Mouse (Mus musculus): ENCODE results near the gene Msantd2. TPM values are rescaled to one million over a fixed set of nuclear protein-coding genes. Genes with fewer than 3 reads are reported as not detected.

The Msantd2 gene
- polyA plus RNA-seq (2012; rRNA removed) = 40.6 and 40.7 TPM in 2 replicates

DNA sequence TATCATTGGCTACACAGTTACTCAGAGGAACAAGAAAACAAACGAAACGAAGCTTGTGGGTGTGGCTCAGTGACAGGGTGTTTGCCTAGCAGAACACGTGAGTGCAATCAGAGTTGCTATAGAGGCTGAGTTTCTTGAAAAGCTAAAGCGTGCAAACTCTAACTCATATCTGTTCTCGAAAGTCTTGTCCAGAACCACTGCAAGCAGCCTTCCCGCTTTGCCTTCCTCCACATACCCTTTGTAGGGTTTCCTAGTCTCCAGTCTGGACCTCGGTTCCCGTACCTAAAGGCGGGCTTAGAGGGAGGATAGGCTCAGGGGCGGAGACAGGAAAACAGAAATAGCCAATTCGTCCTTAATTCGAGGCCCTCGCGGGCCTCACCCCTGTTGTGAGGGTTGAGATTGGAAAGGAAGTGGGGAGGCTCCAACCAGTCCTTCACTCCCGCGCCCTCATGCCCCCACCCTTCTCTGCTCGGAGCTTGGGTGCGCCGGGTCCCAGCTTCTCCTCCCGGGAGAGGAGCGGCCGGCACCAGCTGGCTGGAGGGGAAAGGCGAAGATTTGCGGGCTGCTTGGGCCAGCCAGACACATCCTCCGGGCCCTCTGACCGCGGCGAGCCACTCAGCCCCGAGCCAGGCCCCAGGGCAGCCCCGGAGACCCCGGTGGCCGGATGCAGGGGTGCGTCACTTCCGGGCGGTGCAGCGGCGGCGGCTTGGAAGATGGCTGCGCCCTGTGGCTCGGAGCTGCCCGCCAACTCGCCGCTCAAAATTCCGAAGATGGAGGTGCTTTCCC, at the start of gene Msantd2:
Gene Msantd2 (plus strand): TSS at position 709 of the 786 bp plus-strand sequence.
- DNase-seq = peak; percentile 89 to 93
- H3K27ac ChIP-seq (ENCODE audit: insufficient read depth, low read length) = peak within 1 kb of the TSS; percentile 98
- H3K27me3 ChIP-seq (ENCODE audit: control insufficient read depth, insufficient read depth, low read length) = no peaks in the 10 kb centered on the region
- no peaks in the 10 kb centered on the region; the same call in 1 of the 2 replicates for H3K4me1 ChIP-seq (ENCODE audit: control insufficient read depth, insufficient read depth, low read length)
- TF ChIP-seq CTCF (IDR thresholded peaks at IDR 0.05; ENCODE audit: borderline replicate concordance, insufficient read depth, low read depth, low read length) = no peak
- TF ChIP-seq POLR2A (IDR thresholded peaks at IDR 0.05; ENCODE audit: borderline replicate concordance, insufficient read depth, low read length) = peak; percentile 77
- H3K4me3 ChIP-seq (replicated peaks; ENCODE audit: insufficient read depth, low read depth, low read length) = peak within 1 kb of the TSS; percentile 86
- 1% methylated on average over 44 of the region's 44 CpGs for WGBS

DNA sequence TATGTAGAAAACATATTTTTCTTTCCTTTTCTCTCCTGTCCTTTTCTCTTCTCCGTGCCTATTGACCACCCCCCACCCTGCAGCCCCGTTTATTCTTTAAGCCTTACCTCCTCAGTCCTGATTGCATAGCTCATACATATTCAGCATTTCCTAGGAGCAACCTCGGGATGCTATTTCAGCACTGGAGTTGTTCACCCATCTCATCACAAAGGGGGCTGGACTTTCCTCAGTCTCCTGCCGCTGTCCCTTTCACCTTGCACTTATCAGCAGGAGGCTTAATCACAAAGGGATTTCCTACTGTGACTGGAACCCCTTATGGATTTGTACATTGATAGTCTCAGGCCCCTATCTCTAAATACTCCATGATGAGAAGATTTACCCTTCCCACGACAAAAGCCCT, 36.7 kb upstream of the Msantd2 start:
- no peak for TF ChIP-seq CTCF (IDR thresholded peaks at IDR 0.05; ENCODE audit: borderline replicate concordance, insufficient read depth, low read depth, low read length)
- no peak for TF ChIP-seq POLR2A (IDR thresholded peaks at IDR 0.05; ENCODE audit: borderline replicate concordance, insufficient read depth, low read length)
- Histone ChIP-seq H3K27ac (ENCODE audit: insufficient read depth, low read length) (no peak overlapping the region), H3K27me3 (ENCODE audit: control insufficient read depth, insufficient read depth, low read length) (no peaks in the 10 kb centered on the region), H3K4me1 (ENCODE audit: control insufficient read depth, insufficient read depth, low read length) (peaks cover 3% of the 10 kb centered on the region; the same call in 1 of the 2 replicates), H3K4me3 (replicated peaks; ENCODE audit: insufficient read depth, low read depth, low read length) (no peak overlapping the region)
- DNase-seq = no peak
- 31% methylated on average over 5 of the region's 5 CpGs for WGBS

DNA sequence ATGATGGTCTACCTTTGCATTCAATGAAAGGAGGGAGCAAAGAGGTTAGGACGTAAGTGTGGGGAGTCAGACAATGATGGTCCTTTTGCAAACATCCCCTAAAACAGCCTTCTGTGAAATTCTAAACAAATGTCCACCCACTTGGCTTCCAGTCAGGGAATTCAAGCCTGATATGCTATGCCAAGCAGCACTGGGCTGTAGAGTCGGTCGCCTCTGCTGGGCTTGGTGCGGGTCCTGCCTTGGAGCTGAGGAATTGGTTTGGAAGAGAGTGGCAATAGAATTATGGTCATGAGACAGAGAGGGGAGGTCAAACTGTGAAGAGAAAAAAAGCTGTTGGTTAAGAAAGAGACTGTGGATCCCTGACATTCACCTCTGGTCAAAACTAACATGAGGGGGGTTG, 35.8 kb upstream of the Msantd2 start:
- 57% methylated on average over 4 of the region's 4 CpGs for WGBS
- TF ChIP-seq CTCF (IDR thresholded peaks at IDR 0.05; ENCODE audit: borderline replicate concordance, insufficient read depth, low read depth, low read length) = no peak
- TF ChIP-seq POLR2A (IDR thresholded peaks at IDR 0.05; ENCODE audit: borderline replicate concordance, insufficient read depth, low read length) = no peak
- DNase-seq = no peak
- Histone ChIP-seq H3K4me1 (ENCODE audit: control insufficient read depth, insufficient read depth, low read length) (peaks cover 3% of the 10 kb centered on the region; the same call in 1 of the 2 replicates), H3K27me3 (ENCODE audit: control insufficient read depth, insufficient read depth, low read length) (no peaks in the 10 kb centered on the region), H3K4me3 (replicated peaks; ENCODE audit: insufficient read depth, low read depth, low read length) (no peak overlapping the region), H3K27ac (ENCODE audit: insufficient read depth, low read length) (no peak overlapping the region)

- Histone ChIP-seq H3K4me1 (ENCODE audit: control insufficient read depth, insufficient read depth, low read length) (peaks cover 3% of the 10 kb centered on the region; the same call in 1 of the 2 replicates), H3K27me3 (ENCODE audit: control insufficient read depth, insufficient read depth, low read length) (no peaks in the 10 kb centered on the region), H3K4me3 (replicated peaks; ENCODE audit: insufficient read depth, low read depth, low read length) (no peak overlapping the region), H3K27ac (ENCODE audit: insufficient read depth, low read length) (no peak overlapping the region)
- TF ChIP-seq POLR2A (IDR thresholded peaks at IDR 0.05; ENCODE audit: borderline replicate concordance, insufficient read depth, low read length) (no peak), CTCF (IDR thresholded peaks at IDR 0.05; ENCODE audit: borderline replicate concordance, insufficient read depth, low read depth, low read length) (no peak)
- WGBS = 61% methylated on average over 6 of the region's 6 CpGs
- no peak for DNase-seq
Measured at GRCm38 (mm10) chr9:37454011-37454492, 35.1 kb upstream of the Msantd2 start.

GRCm38 (mm10) chr9:37454991-37455390, 34.1 kb upstream of the Msantd2 start:
- no peak for TF ChIP-seq CTCF (IDR thresholded peaks at IDR 0.05; ENCODE audit: borderline replicate concordance, insufficient read depth, low read depth, low read length)
- no peak for TF ChIP-seq POLR2A (IDR thresholded peaks at IDR 0.05; ENCODE audit: borderline replicate concordance, insufficient read depth, low read length)
- H3K27me3 ChIP-seq (ENCODE audit: control insufficient read depth, insufficient read depth, low read length) = no peaks in the 10 kb centered on the region
- H3K27ac ChIP-seq (ENCODE audit: insufficient read depth, low read length) = no peak overlapping the region
- peaks cover 3% of the 10 kb centered on the region; the same call in 1 of the 2 replicates for H3K4me1 ChIP-seq (ENCODE audit: control insufficient read depth, insufficient read depth, low read length)
- no peak overlapping the region for H3K4me3 ChIP-seq (replicated peaks; ENCODE audit: insufficient read depth, low read depth, low read length)
- WGBS = 87% methylated on average over 3 of the region's 3 CpGs
- DNase-seq = no peak

- DNase-seq = no peak
- WGBS = 25% methylated on average over 8 of the region's 8 CpGs
- H3K27ac ChIP-seq (ENCODE audit: insufficient read depth, low read length) = no peak overlapping the region
- no peaks in the 10 kb centered on the region; the same call in 1 of the 2 replicates for H3K27me3 ChIP-seq (ENCODE audit: control insufficient read depth, insufficient read depth, low read length)
- H3K4me1 ChIP-seq (ENCODE audit: control insufficient read depth, insufficient read depth, low read length) = peaks cover 6% of the 10 kb centered on the region; the same call in 1 of the 2 replicates
- no peak for TF ChIP-seq CTCF (IDR thresholded peaks at IDR 0.05; ENCODE audit: borderline replicate concordance, insufficient read depth, low read depth, low read length)
- no peak for TF ChIP-seq POLR2A (IDR thresholded peaks at IDR 0.05; ENCODE audit: borderline replicate concordance, insufficient read depth, low read length)
- H3K4me3 ChIP-seq (replicated peaks; ENCODE audit: insufficient read depth, low read depth, low read length) = no peak overlapping the region
Measured at GRCm38 (mm10) chr9:37455868-37456267, 33.3 kb upstream of the Msantd2 start.

DNA sequence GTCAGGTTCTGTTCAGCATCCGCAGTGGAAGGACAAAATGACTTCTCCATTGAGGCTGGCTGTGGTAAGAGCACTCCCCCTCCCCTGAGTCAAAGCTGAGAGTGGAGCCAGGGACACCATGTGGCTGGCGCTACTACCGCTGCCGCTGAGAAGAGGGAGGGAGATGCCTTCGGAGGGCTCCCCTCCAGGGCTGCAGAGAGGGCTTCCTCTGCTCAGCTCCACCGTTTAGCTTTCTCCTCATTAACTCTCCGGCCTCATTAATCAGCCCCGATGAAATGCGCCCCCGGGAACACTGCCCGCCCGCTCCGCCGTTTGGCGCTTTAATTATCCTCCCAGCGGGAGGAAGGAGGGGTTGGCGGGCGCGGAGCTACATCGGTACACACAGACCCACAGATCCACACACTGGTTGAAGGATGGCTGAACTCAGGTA, 32.6 kb upstream of the Msantd2 start:
- Histone ChIP-seq H3K27me3 (ENCODE audit: control insufficient read depth, insufficient read depth, low read length) (no peaks in the 10 kb centered on the region; the same call in 1 of the 2 replicates), H3K4me3 (replicated peaks; ENCODE audit: insufficient read depth, low read depth, low read length) (peak overlapping the region; percentile 7), H3K4me1 (ENCODE audit: control insufficient read depth, insufficient read depth, low read length) (peaks cover 6% of the 10 kb centered on the region; the same call in 1 of the 2 replicates), H3K27ac (ENCODE audit: insufficient read depth, low read length) (no peak overlapping the region)
- peak; percentile 72 to 75 for DNase-seq
- no peak for TF ChIP-seq CTCF (IDR thresholded peaks at IDR 0.05; ENCODE audit: borderline replicate concordance, insufficient read depth, low read depth, low read length)
- no peak for TF ChIP-seq POLR2A (IDR thresholded peaks at IDR 0.05; ENCODE audit: borderline replicate concordance, insufficient read depth, low read length)
- WGBS = under 1% methylated on average over 20 of the region's 20 CpGs

Measured in cerebellum, adult 2 months (tissue).